Mouse (Mus musculus): ENCODE data around the gene Nlrp6.

GRCm38 (mm10) chr7:140967862-140968591 lies 47.3 kb downstream of the Nlrp6 start:
- no peak for TF ChIP-seq TAL1 (conservative IDR thresholded peaks at IDR 0.05; ENCODE audit: low read depth, low read length)
- TF ChIP-seq GATA1 (IDR thresholded peaks at IDR 0.05; ENCODE audit: borderline replicate concordance, low read length) = no peak
- no peak for TF ChIP-seq CTCF (IDR thresholded peaks at IDR 0.05; ENCODE audit: low read depth, low read length)
